Mouse (Mus musculus): ENCODE results near the gene Net1. TPM values are rescaled to one million over a fixed set of nuclear protein-coding genes. Genes with fewer than 3 reads are reported as not detected.
"Not testable (repeated sequence)": the region's sequence is repeated elsewhere in the genome, so short reads cannot be mapped to it uniquely, and the experiment has no call there.

Gene Net1
- total RNA-seq, 2 experiments from 2014 or later, result 33.7 to 42.7 TPM

GRCm38 (mm10) chr13:3840662-3841061, 77.4 kb downstream of the Net1 start:
- intact Hi-C loops (cut with DNase I); DNase-seq: not testable (repeated sequence)

DNA sequence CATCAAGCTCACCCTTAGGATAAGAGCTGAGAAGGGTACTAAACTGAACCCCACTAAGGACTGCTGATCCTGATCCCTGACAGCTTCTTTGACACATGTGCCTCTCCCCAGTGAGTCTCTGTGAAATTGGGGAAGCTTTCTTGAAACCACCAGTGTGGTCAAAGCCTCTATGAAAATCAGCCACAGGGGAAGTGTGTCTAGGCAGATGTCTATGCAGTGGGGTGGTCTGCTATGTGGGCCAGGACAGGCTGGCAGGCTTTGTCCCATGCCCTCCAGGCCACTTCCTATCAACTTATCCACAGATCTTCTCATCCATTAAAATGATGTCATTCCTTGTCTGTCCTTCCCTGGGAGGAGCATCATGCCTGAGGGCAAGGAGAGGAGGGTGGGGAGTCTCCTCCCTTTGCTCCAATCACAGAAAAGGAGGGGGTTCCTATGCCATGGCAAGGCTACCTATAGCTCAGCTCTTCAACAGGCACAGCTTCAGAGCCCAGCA, 80.7 kb downstream of the Net1 start, which contains the start of gene Calm4:
TSS of gene Calm4 (plus strand) at position 446 of the 496 bp plus-strand sequence.
- DNase-seq; intact Hi-C loops (cut with DNase I): not testable (repeated sequence)

DNA sequence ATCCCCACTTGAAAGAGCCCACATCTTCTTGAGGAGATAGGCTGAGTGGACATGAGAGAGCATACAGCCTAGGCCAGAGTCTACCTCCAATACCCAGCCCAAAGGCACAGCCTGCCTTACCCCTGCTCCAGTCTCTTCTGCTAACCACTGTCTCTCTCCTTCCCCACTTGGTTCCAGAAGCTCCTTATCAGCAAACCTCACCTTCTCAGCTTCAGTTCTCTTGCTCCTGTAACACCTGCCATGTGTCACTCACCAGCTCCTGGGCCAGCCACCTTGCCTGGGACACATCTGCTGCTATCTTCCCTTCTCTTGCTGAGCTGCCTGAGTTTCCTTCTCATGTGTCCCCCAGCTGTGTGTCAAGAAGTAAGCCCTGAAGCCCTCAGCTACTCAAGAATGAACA, 84.4 kb downstream of the Net1 start:
- DNase-seq; intact Hi-C loops (cut with DNase I): not testable (repeated sequence)

GRCm38 (mm10) chr13:3832450-3832849, 85.6 kb downstream of the Net1 start:
- DNase-seq, result no peak
- intact Hi-C loops (cut with DNase I), result no loop called here

Small RNAs within 50 kb of the gene (microRNA-seq; reads per million reads assigned to microRNA genes)
- 0 reads per million in 2 experiments for gene Gm22460

Other genes with a start within 250 kb of the Net1 start
- not detected for gene Calml3, start 113.9 kb downstream of the Net1 start, total RNA-seq (2021)
- gene Calm4, start 80.5 kb downstream of the Net1 start, total RNA-seq (2021), result not detected
- gene Calm5, start 64.0 kb downstream of the Net1 start, total RNA-seq (2021), result not detected
- gene Tubal3, start 54 bp upstream of the Net1 start, total RNA-seq (2021), result not detected
- gene Ucn3, start 27.1 kb upstream of the Net1 start, total RNA-seq (2021), result not detected
- gene Akr1c14, start 130.8 kb upstream of the Net1 start, total RNA-seq (2021), result 1 to 10 TPM; 1.5 to 1.9 TPM
- gene Akr1c18, start 232.4 kb upstream of the Net1 start, total RNA-seq (2021), result under 1 TPM in 1 of 2 experiments, not detected in 1; 0.20 TPM